ENCODE assay signal across 18 mouse cellular contexts in genomic region chr5:20432148-20432813, GRCm38 (mm10).
"Had no signal": no experiment of that assay in that cellular context is flagged by ENCODE, and none has a peak within 500 bp of the region (broad histone marks: within the 10 kb centered on the region; RNA-seq: fewer than 3 reads in every experiment).

No protein-coding gene starts in this region.

- H3K4me2 ChIP-seq: kidney, embryonic 15.5 days; limb, embryonic 15.5 days; liver, embryonic 12.5 days; lung, embryonic 14.5 days; neural tube, embryonic 12.5 days had no signal

- H3K4me1 ChIP-seq: kidney, embryonic 15.5 days; limb, embryonic 15.5 days; liver, embryonic 12.5 days; megakaryocyte, embryonic 14.5 days; neural tube, embryonic 12.5 days had no signal

- H3K9ac ChIP-seq: kidney, embryonic 15.5 days; limb, embryonic 15.5 days; liver, embryonic 12.5 days; lung, embryonic 14.5 days; neural tube, embryonic 12.5 days had no signal

- H3K27me3 ChIP-seq: kidney, embryonic 15.5 days; limb, embryonic 15.5 days; liver, embryonic 12.5 days; megakaryocyte, embryonic 14.5 days; neural tube, embryonic 12.5 days had no signal

- ATAC-seq: liver, embryonic 12.5 days had no signal

- H3K9me3 ChIP-seq: kidney, embryonic 15.5 days; limb, embryonic 15.5 days; liver, embryonic 12.5 days; megakaryocyte, embryonic 14.5 days; neural tube, embryonic 12.5 days had no signal

- H3K27ac ChIP-seq: kidney, embryonic 15.5 days; limb, embryonic 15.5 days; liver, embryonic 12.5 days; macrophage; neural tube, embryonic 12.5 days had no signal

- DNase-seq: kidney, adult 2 months; kidney, postnatal 14 days; layer of hippocampus, adult 9-11 months; layer of hippocampus, postnatal 36 days; lung, embryonic 14.5 days; lung, postnatal 14 days; retina, postnatal 1 day; right cerebral cortex, postnatal 4 days; spleen, adult 18-20 months; thymus, adult 18-20 months; thymus, postnatal 14 days had no signal

- H3K4me3 ChIP-seq: kidney, embryonic 15.5 days; limb, embryonic 15.5 days; liver, embryonic 12.5 days; megakaryocyte, embryonic 14.5 days; myocyte; neural tube, embryonic 12.5 days had no signal

- H3K36me3 ChIP-seq: kidney, embryonic 15.5 days; limb, embryonic 15.5 days; liver, embryonic 12.5 days; neural tube, embryonic 12.5 days had no signal
